Mouse (Mus musculus): Measurements from ENCODE around the gene Bicc1. TPM values are rescaled to one million over a fixed set of nuclear protein-coding genes. Genes with fewer than 3 reads are reported as not detected.

Gene Bicc1
- polyA plus RNA-seq, 1 experiment from 2014 or later: 7.0 TPM

- H3K36me3 ChIP-seq (ENCODE audit: control insufficient read depth, insufficient read depth, low read length): no peaks in the 10 kb centered on the region
- no peak overlapping the region for H3K27ac ChIP-seq (ENCODE audit: low read depth, low read length)
- H3K4me3 ChIP-seq (ENCODE audit: low read depth, low read length): no peak overlapping the region
- no peaks in the 10 kb centered on the region for H3K4me1 ChIP-seq (replicated peaks; ENCODE audit: control insufficient read depth, insufficient read depth, low read length)
- H3K4me2 ChIP-seq (ENCODE audit: low read depth, low read length, severe bottlenecking): no peak overlapping the region
- H3K9me3 ChIP-seq (ENCODE audit: control insufficient read depth, low read length): no peaks in the 10 kb centered on the region
- no peak overlapping the region for H3K9ac ChIP-seq (ENCODE audit: low read length)
- 94% methylated on average over 6 of the region's 6 CpGs for WGBS
- no peaks in the 10 kb centered on the region for H3K27me3 ChIP-seq (ENCODE audit: control insufficient read depth, insufficient read depth, low read length)
- no peak for ATAC-seq (replicated peaks; ENCODE audit: low FRiP score)
- DNase-seq (ENCODE audit: low spot score): no peak
Measured at GRCm38 (mm10) chr10:71064576-71064975, 94.9 kb downstream of the Bicc1 start.

- H3K36me3 ChIP-seq (ENCODE audit: control insufficient read depth, insufficient read depth, low read length): no peaks in the 10 kb centered on the region
- WGBS: 87% methylated on average over 6 of the region's 6 CpGs
- ATAC-seq (replicated peaks; ENCODE audit: low FRiP score): no peak
Measured at GRCm38 (mm10) chr10:71062151-71062550, 97.3 kb downstream of the Bicc1 start.

GRCm38 (mm10) chr10:71060269-71060668 is 99.2 kb downstream of the Bicc1 start:
- 71% methylated on average over 2 of the region's 2 CpGs for WGBS
- H3K27ac ChIP-seq (ENCODE audit: low read depth, low read length): no peak overlapping the region
- DNase-seq (ENCODE audit: low spot score): no peak
- no peak overlapping the region for H3K4me2 ChIP-seq (ENCODE audit: low read depth, low read length, severe bottlenecking)
- H3K9ac ChIP-seq (ENCODE audit: low read length): no peak overlapping the region
- H3K27me3 ChIP-seq (ENCODE audit: control insufficient read depth, insufficient read depth, low read length): no peaks in the 10 kb centered on the region
- H3K4me1 ChIP-seq (replicated peaks; ENCODE audit: control insufficient read depth, insufficient read depth, low read length): no peaks in the 10 kb centered on the region
- no peak overlapping the region for H3K4me3 ChIP-seq (ENCODE audit: low read depth, low read length)
- H3K36me3 ChIP-seq (ENCODE audit: control insufficient read depth, insufficient read depth, low read length): no peaks in the 10 kb centered on the region
- ATAC-seq (replicated peaks; ENCODE audit: low FRiP score): no peak
- no peaks in the 10 kb centered on the region for H3K9me3 ChIP-seq (ENCODE audit: control insufficient read depth, low read length)

More at GRCm38 (mm10) chr10:71062151-71062550, 97.3 kb downstream of the Bicc1 start:
- no peak overlapping the region for H3K4me2 ChIP-seq (ENCODE audit: low read depth, low read length, severe bottlenecking)
- H3K9me3 ChIP-seq (ENCODE audit: control insufficient read depth, low read length): no peaks in the 10 kb centered on the region
- no peak for DNase-seq (ENCODE audit: low spot score)
- no peak overlapping the region for H3K27ac ChIP-seq (ENCODE audit: low read depth, low read length)
- no peak overlapping the region for H3K4me3 ChIP-seq (ENCODE audit: low read depth, low read length)
- no peak overlapping the region for H3K9ac ChIP-seq (ENCODE audit: low read length)
- H3K27me3 ChIP-seq (ENCODE audit: control insufficient read depth, insufficient read depth, low read length): no peaks in the 10 kb centered on the region
- H3K4me1 ChIP-seq (replicated peaks; ENCODE audit: control insufficient read depth, insufficient read depth, low read length): no peaks in the 10 kb centered on the region

DNA sequence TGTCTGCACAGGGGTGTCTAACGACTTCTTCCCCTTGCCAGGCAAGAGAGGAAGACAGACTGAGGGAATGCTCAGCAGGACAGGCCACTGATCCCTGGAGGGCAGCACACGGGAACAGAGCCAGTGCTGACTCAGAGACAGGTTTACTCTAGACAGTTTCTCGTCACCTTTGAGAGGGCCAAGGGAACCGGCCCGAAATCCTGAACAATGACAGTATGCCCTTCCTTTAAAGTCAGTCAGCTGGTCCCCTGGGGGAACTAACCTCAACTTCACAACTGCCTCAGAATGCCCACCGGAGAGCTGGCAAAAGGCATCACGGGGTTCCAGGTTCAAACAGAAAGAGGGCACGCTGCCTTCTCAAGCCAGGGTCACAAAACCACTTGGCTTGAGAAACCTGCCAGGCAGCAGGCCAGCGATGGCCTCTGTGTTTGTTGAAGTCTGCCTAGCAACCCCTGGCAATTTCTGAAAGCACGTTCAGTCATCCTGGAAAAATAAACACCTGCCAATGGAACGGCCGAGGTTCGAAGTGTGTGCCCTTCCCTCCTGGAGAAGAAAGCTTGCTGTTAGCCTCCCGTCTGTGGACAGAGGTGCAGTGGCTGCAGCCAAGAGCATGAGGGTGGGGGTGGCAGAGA is 100.8 kb downstream of the Bicc1 start:
- WGBS: 66% methylated on average over 14 of the region's 14 CpGs
- DNase-seq (ENCODE audit: low spot score): no peak
- H3K27me3 ChIP-seq (ENCODE audit: control insufficient read depth, insufficient read depth, low read length): no peaks in the 10 kb centered on the region

DNA sequence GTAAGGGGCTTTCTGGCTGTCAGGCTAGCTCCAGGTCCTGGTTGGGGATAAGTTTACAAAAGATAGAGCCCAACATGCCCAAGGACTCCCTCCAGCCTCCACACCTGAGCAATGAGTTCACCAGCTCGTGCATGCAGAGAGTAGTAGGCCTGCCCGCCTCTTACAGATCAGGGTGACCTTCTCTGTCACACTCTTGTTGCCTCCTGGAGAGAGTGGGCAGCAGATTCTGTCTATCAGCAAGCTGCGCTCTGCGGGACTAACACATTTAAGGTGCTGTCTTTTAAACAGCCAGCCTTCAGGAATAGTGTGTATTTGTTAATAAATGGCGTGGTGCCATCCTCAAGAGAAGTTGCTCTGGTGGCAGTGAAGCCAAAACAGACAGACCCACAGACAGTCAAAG is 101.4 kb downstream of the Bicc1 start:
- 90% methylated on average over 5 of the region's 5 CpGs for WGBS
- H3K9me3 ChIP-seq (ENCODE audit: control insufficient read depth, low read length): no peaks in the 10 kb centered on the region
- H3K36me3 ChIP-seq (ENCODE audit: control insufficient read depth, insufficient read depth, low read length): no peaks in the 10 kb centered on the region
- no peak for ATAC-seq (replicated peaks; ENCODE audit: low FRiP score)
- H3K4me2 ChIP-seq (ENCODE audit: low read depth, low read length, severe bottlenecking): no peak overlapping the region
- no peak overlapping the region for H3K27ac ChIP-seq (ENCODE audit: low read depth, low read length)
- H3K4me1 ChIP-seq (replicated peaks; ENCODE audit: control insufficient read depth, insufficient read depth, low read length): no peaks in the 10 kb centered on the region
- H3K4me3 ChIP-seq (ENCODE audit: low read depth, low read length): no peak overlapping the region
- H3K27me3 ChIP-seq (ENCODE audit: control insufficient read depth, insufficient read depth, low read length): no peaks in the 10 kb centered on the region
- DNase-seq (ENCODE audit: low spot score): no peak
- H3K9ac ChIP-seq (ENCODE audit: low read length): no peak overlapping the region

More for the DNA sequence above, 100.8 kb downstream of the Bicc1 start:
- no peak for ATAC-seq (replicated peaks; ENCODE audit: low FRiP score)
- H3K9ac ChIP-seq (ENCODE audit: low read length): no peak overlapping the region
- no peak overlapping the region for H3K4me2 ChIP-seq (ENCODE audit: low read depth, low read length, severe bottlenecking)
- H3K9me3 ChIP-seq (ENCODE audit: control insufficient read depth, low read length): no peaks in the 10 kb centered on the region
- H3K4me3 ChIP-seq (ENCODE audit: low read depth, low read length): no peak overlapping the region
- no peaks in the 10 kb centered on the region for H3K4me1 ChIP-seq (replicated peaks; ENCODE audit: control insufficient read depth, insufficient read depth, low read length)
- no peaks in the 10 kb centered on the region for H3K36me3 ChIP-seq (ENCODE audit: control insufficient read depth, insufficient read depth, low read length)
- H3K27ac ChIP-seq (ENCODE audit: low read depth, low read length): no peak overlapping the region

- Histone ChIP-seq H3K4me3 (ENCODE audit: low read depth, low read length) (no peak overlapping the region), H3K9ac (ENCODE audit: low read length) (no peak overlapping the region), H3K9me3 (ENCODE audit: control insufficient read depth, low read length) (no peaks in the 10 kb centered on the region), H3K27ac (ENCODE audit: low read depth, low read length) (no peak overlapping the region), H3K4me2 (ENCODE audit: low read depth, low read length, severe bottlenecking) (no peak overlapping the region), H3K27me3 (ENCODE audit: control insufficient read depth, insufficient read depth, low read length) (no peaks in the 10 kb centered on the region), H3K4me1 (replicated peaks; ENCODE audit: control insufficient read depth, insufficient read depth, low read length) (no peaks in the 10 kb centered on the region), H3K36me3 (ENCODE audit: control insufficient read depth, insufficient read depth, low read length) (no peaks in the 10 kb centered on the region)
- 76% methylated on average over 9 of the region's 9 CpGs for WGBS
- ATAC-seq (replicated peaks; ENCODE audit: low FRiP score) (no peak), DNase-seq (ENCODE audit: low spot score) (no peak)
Measured at GRCm38 (mm10) chr10:71052748-71053147, 106.8 kb downstream of the Bicc1 start.

- Histone ChIP-seq H3K9me3 (ENCODE audit: control insufficient read depth, low read length) (no peaks in the 10 kb centered on the region), H3K4me2 (ENCODE audit: low read depth, low read length, severe bottlenecking) (no peak overlapping the region), H3K36me3 (ENCODE audit: control insufficient read depth, insufficient read depth, low read length) (no peaks in the 10 kb centered on the region), H3K27me3 (ENCODE audit: control insufficient read depth, insufficient read depth, low read length) (no peaks in the 10 kb centered on the region), H3K4me3 (ENCODE audit: low read depth, low read length) (no peak overlapping the region), H3K4me1 (replicated peaks; ENCODE audit: control insufficient read depth, insufficient read depth, low read length) (no peaks in the 10 kb centered on the region), H3K9ac (ENCODE audit: low read length) (no peak overlapping the region), H3K27ac (ENCODE audit: low read depth, low read length) (no peak overlapping the region)
- ATAC-seq (replicated peaks; ENCODE audit: low FRiP score) (no peak), DNase-seq (ENCODE audit: low spot score) (no peak)
- WGBS: 90% methylated on average over 7 of the region's 7 CpGs
Measured at GRCm38 (mm10) chr10:71052208-71052607, 107.3 kb downstream of the Bicc1 start.

- Histone ChIP-seq H3K4me1 (replicated peaks; ENCODE audit: control insufficient read depth, insufficient read depth, low read length) (no peaks in the 10 kb centered on the region), H3K4me3 (ENCODE audit: low read depth, low read length) (no peak overlapping the region), H3K4me2 (ENCODE audit: low read depth, low read length, severe bottlenecking) (no peak overlapping the region), H3K27ac (ENCODE audit: low read depth, low read length) (no peak overlapping the region), H3K36me3 (ENCODE audit: control insufficient read depth, insufficient read depth, low read length) (no peaks in the 10 kb centered on the region), H3K27me3 (ENCODE audit: control insufficient read depth, insufficient read depth, low read length) (no peaks in the 10 kb centered on the region), H3K9me3 (ENCODE audit: control insufficient read depth, low read length) (no peaks in the 10 kb centered on the region), H3K9ac (ENCODE audit: low read length) (no peak overlapping the region)
- 92% methylated on average over 10 of the region's 10 CpGs for WGBS
- ATAC-seq (replicated peaks; ENCODE audit: low FRiP score): no peak
- no peak for DNase-seq (ENCODE audit: low spot score)
Measured at GRCm38 (mm10) chr10:71050722-71051333, 108.7 kb downstream of the Bicc1 start.

DNA sequence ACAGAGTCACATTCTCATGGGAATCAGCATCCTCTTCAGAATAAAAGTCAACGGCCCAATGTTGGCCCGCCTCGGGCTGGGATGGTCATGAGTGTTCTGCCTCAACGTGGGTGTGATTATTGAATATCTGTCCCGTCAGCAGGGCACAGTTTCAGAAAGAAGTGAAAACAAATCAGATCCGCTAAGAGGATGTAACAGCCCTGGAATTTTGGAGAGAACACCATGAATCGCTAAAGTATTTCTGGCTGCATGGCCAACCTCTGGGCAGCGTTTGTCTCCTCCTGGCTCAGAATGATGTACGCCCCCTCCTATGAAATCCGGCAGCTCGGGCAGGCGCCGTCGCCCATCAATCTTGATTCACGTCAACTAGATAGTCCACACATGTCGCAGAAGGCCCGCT is 110.2 kb downstream of the Bicc1 start:
- Histone ChIP-seq H3K9me3 (ENCODE audit: control insufficient read depth, low read length) (no peaks in the 10 kb centered on the region), H3K9ac (ENCODE audit: low read length) (no peak overlapping the region), H3K27ac (ENCODE audit: low read depth, low read length) (no peak overlapping the region), H3K4me1 (replicated peaks; ENCODE audit: control insufficient read depth, insufficient read depth, low read length) (no peaks in the 10 kb centered on the region), H3K27me3 (ENCODE audit: control insufficient read depth, insufficient read depth, low read length) (no peaks in the 10 kb centered on the region), H3K4me2 (ENCODE audit: low read depth, low read length, severe bottlenecking) (no peak overlapping the region), H3K4me3 (ENCODE audit: low read depth, low read length) (no peak overlapping the region), H3K36me3 (ENCODE audit: control insufficient read depth, insufficient read depth, low read length) (no peaks in the 10 kb centered on the region)
- 96% methylated on average over 17 of the region's 17 CpGs for WGBS
- no peak for ATAC-seq (replicated peaks; ENCODE audit: low FRiP score)
- no peak for DNase-seq (ENCODE audit: low spot score)
